Comparison of ENCODE assay signal across 8 mouse cellular contexts in genomic region chr3:145651029-145651977, GRCm38 (mm10). TPM values are rescaled to one million over a fixed set of nuclear protein-coding genes. Genes with fewer than 3 reads are reported as not detected.
DNase-seq lines count a peak whose midpoint lies in the region; ATAC-seq and TF ChIP-seq lines count a peak whose summit lies in the region.

No protein-coding gene starts in this region.

- DNase-seq in gastrocnemius, adult 2 months: no peak
- no peak for DNase-seq in gastrocnemius, postnatal 36 days
- peak; percentile 33 to 47 for DNase-seq in heart, postnatal 36 days
- DNase-seq in liver, embryonic 13.5 days: no peak
- no peak for DNase-seq in urinary bladder, postnatal 25 days (ENCODE audit: low spot score)
- DNase-seq in spleen, postnatal 4 days (ENCODE audit: low spot score in 2 of 2): no peak

- peaks cover 15% of the 10 kb centered on the region for H3K36me3 ChIP-seq in embryonic facial prominence, embryonic 13.5 days
- H3K36me3 ChIP-seq in liver, embryonic 13.5 days: no peaks in the 10 kb centered on the region
- H3K36me3 ChIP-seq in neural tube, embryonic 15.5 days: no peaks in the 10 kb centered on the region

- H3K4me1 ChIP-seq in embryonic facial prominence, embryonic 13.5 days: peaks cover 52% of the 10 kb centered on the region
- peaks cover 18% of the 10 kb centered on the region for H3K4me1 ChIP-seq in liver, embryonic 13.5 days (replicated peaks)
- peaks cover 62% of the 10 kb centered on the region for H3K4me1 ChIP-seq in neural tube, embryonic 15.5 days

- TF ChIP-seq CTCF in gastrocnemius, adult 2 months (IDR thresholded peaks at IDR 0.05): no peak

- H3K4me2 ChIP-seq in embryonic facial prominence, embryonic 13.5 days: peak overlapping the region; percentile 86
- H3K4me2 ChIP-seq in liver, embryonic 13.5 days: peak overlapping the region; percentile 52
- peak overlapping the region; percentile 86 for H3K4me2 ChIP-seq in neural tube, embryonic 15.5 days

- no peaks in the 10 kb centered on the region for H3K27me3 ChIP-seq in embryonic facial prominence, embryonic 13.5 days
- peaks cover 74% of the 10 kb centered on the region for H3K27me3 ChIP-seq in liver, embryonic 13.5 days
- H3K27me3 ChIP-seq in neural tube, embryonic 15.5 days (replicated peaks): peaks cover 30% of the 10 kb centered on the region

- intact Hi-C loops in gastrocnemius, adult 2 months (cut with DNase I): no loop called here
- intact Hi-C loops in gastrocnemius, postnatal 36 days (cut with DNase I): no loop called here
- intact Hi-C loops in heart, postnatal 36 days (cut with DNase I): loop anchor here (2.0 to 5.0 kb wide), 2 partner anchors 107 to 174 kb away; partner anchors contain the start of gene Ddah1

- peak overlapping the region; percentile 97 for H3K27ac ChIP-seq in gastrocnemius, adult 2 months
- peak overlapping the region; percentile 93 for H3K27ac ChIP-seq in embryonic facial prominence, embryonic 13.5 days
- peak overlapping the region; percentile 30 for H3K27ac ChIP-seq in liver, embryonic 13.5 days
- peak overlapping the region; percentile 61 for H3K27ac ChIP-seq in neural tube, embryonic 15.5 days (replicated peaks)

- 2% methylated on average over 19 of the region's 19 CpGs for WGBS in embryonic facial prominence, embryonic 13.5 days
- 10% methylated on average over 19 of the region's 19 CpGs for WGBS in liver, embryonic 13.5 days (ENCODE audit: insufficient replicate concordance)
- 8% methylated on average over 19 of the region's 19 CpGs for WGBS in neural tube, embryonic 15.5 days

- H3K4me3 ChIP-seq in gastrocnemius, adult 2 months: peak overlapping the region; percentile 75
- H3K4me3 ChIP-seq in embryonic facial prominence, embryonic 13.5 days: peak overlapping the region; percentile 72
- H3K4me3 ChIP-seq in liver, embryonic 13.5 days (replicated peaks): peak overlapping the region; percentile 55
- peak overlapping the region; percentile 51 for H3K4me3 ChIP-seq in neural tube, embryonic 15.5 days (replicated peaks)

- peak overlapping the region; percentile 54; the same call in 1 of the 2 replicates for H3K9ac ChIP-seq in embryonic facial prominence, embryonic 13.5 days
- H3K9ac ChIP-seq in liver, embryonic 13.5 days: no peak overlapping the region
- no peak overlapping the region for H3K9ac ChIP-seq in neural tube, embryonic 15.5 days (replicated peaks)

- no peak for ATAC-seq in embryonic facial prominence, embryonic 13.5 days (ENCODE audit: insufficient number of reproducible peaks, insufficient read depth, low FRiP score, low TSS enrichment, low read depth)
- no peak for ATAC-seq in liver, embryonic 13.5 days (ENCODE audit: low read depth)
- no peak for ATAC-seq in neural tube, embryonic 15.5 days (ENCODE audit: low FRiP score)

- H3K9me3 ChIP-seq in embryonic facial prominence, embryonic 13.5 days: no peaks in the 10 kb centered on the region
- H3K9me3 ChIP-seq in liver, embryonic 13.5 days (replicated peaks): no peaks in the 10 kb centered on the region
- no peaks in the 10 kb centered on the region for H3K9me3 ChIP-seq in neural tube, embryonic 15.5 days (replicated peaks)

RNA-seq across cellular contexts. Expression of gene Ccn1, which starts 1.5 kb away (rescaled TPM):
- total RNA-seq in gastrocnemius, adult 2 months (2021): 10 to 100 TPM; 20.8 to 52.2 TPM
- total RNA-seq in gastrocnemius, postnatal 36 days (2021): 10 to 100 TPM; 18.1 to 23.3 TPM
- polyA plus RNA-seq in embryonic facial prominence, embryonic 13.5 days (2015; fragmentation: Nextera tagmentation; extraction: Ambion mirVana): 50.3 TPM in 2 replicates
- total RNA-seq in heart, postnatal 36 days (2021): 10 to 100 TPM; 55.0 to 68.6 TPM
- polyA plus RNA-seq in liver, embryonic 13.5 days (2015; fragmentation: Nextera tagmentation; extraction: Ambion mirVana): 6.3 and 7.5 TPM in 2 replicates
- polyA plus RNA-seq in neural tube, embryonic 15.5 days (2015; fragmentation: Nextera tagmentation; extraction: Ambion mirVana): 8.9 and 10.2 TPM in 2 replicates

Comparison
In these comparisons a context has a peak if more than half of its experiments do, and no peak if none do; other contexts are left out.
1. DNase-seq: peak in heart, postnatal 36 days (2 of 2); none in gastrocnemius, adult 2 months (single experiment), gastrocnemius, postnatal 36 days (0 of 2), liver, embryonic 13.5 days (single experiment), urinary bladder, postnatal 25 days (single experiment) and spleen, postnatal 4 days (0 of 2).
2. H3K27ac ChIP-seq: peak in every context shown above with its lines; median percentile 97 in gastrocnemius, adult 2 months; 93 in embryonic facial prominence, embryonic 13.5 days; 61 in neural tube, embryonic 15.5 days; 30 in liver, embryonic 13.5 days.
3. Peak in every context shown above with its lines, with median percentiles within 50 percentile points of each other: H3K4me3 ChIP-seq and H3K4me2 ChIP-seq.